Mouse (Mus musculus): ENCODE data around the gene Wipf1.

DNA sequence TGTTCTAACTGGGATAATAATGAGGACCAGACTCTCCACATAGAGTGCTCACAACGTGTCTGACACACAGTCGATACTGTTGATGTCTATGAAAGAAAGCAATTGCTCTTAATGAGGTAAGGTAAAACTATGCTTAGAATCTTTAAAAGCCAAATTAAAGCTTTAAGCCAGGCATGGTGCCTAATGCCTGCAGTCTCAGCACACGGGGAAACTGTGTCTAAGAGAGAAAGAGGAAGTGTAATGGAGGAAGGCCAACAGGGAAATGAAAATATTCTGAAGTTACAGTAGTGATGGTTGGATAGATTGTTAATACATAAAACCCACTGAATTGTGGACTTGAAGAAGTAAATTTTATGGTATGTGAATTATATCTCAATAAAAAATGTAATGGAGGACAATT lies 24.9 kb upstream of the Wipf1 start:
- TF ChIP-seq CTCF (IDR thresholded peaks at IDR 0.05; ENCODE audit: low read depth, low read length) (no peak), POLR2A (IDR thresholded peaks at IDR 0.05; ENCODE audit: borderline replicate concordance, low read depth, low read length) (no peak)
